Mouse (Mus musculus) neural tube, embryonic 11.5 days (tissue): Measurements from ENCODE around the gene Fbxl17. TPM values are rescaled to one million over a fixed set of nuclear protein-coding genes. Genes with fewer than 3 reads are reported as not detected.
A peak's percentile ranks its signal among the peaks of the same experiment; 100 is the strongest.

Experiments used
- ATAC-seq: fragments of 200-750 bp; cut with Nextera tagmentation; 2 replicates; pipeline ENCODE4 v1.8.0; 2017; ENCODE audit warnings: moderate number of reproducible peaks, mild to moderate bottlenecking, moderate TSS enrichment, moderate library complexity; ENCODE audit not compliant: insufficient read depth, low FRiP score, low TSS enrichment
- DNase-seq: peaks from one replicate; pipeline ENCODE4 v3.0.0-alpha.2; 2015; ENCODE audit warnings: low spot score
- H3K27ac ChIP-seq: fragments of 300-500 bp; sonication (generic); 2 replicates; pipeline ENCODE4 v1.5.1; 2014; ENCODE audit warnings: low read depth, mild to moderate bottlenecking, low read length
- H3K27me3 ChIP-seq: fragments of 300-500 bp; sonication (generic); 2 replicates; pipeline ENCODE4 v1.6.1; 2014; ENCODE audit warnings: mild to moderate bottlenecking, low read length, mixed read lengths; ENCODE audit not compliant: control insufficient read depth, insufficient read depth
- H3K36me3 ChIP-seq: fragments of 300-500 bp; sonication (generic); 2 replicates; pipeline ENCODE4 v1.6.1; 2014; ENCODE audit warnings: mild to moderate bottlenecking, low read length, moderate library complexity, mixed read lengths; ENCODE audit not compliant: control insufficient read depth, insufficient read depth
- H3K4me1 ChIP-seq: fragments of 300-500 bp; sonication (generic); 2 replicates; pipeline ENCODE4 v1.6.1; 2014; ENCODE audit warnings: low read length, mixed read lengths; ENCODE audit not compliant: control insufficient read depth, insufficient read depth
- H3K4me2 ChIP-seq: fragments of 300-500 bp; sonication (generic); 2 replicates; pipeline ENCODE4 v1.6.1; 2014; ENCODE audit warnings: low read depth, mild to moderate bottlenecking, moderate library complexity
- H3K4me3 ChIP-seq: fragments of 300-500 bp; sonication (generic); 2 replicates; pipeline ENCODE4 v1.5.1; 2014; ENCODE audit warnings: low read depth, low read length
- H3K9ac ChIP-seq: fragments of 300-500 bp; sonication (generic); 2 replicates; pipeline ENCODE4 v1.6.1; 2014; ENCODE audit warnings: mild to moderate bottlenecking, low read length
- H3K9me3 ChIP-seq: fragments of 300-500 bp; sonication (generic); 2 replicates; pipeline ENCODE4 v1.6.1; 2016; ENCODE audit warnings: low read length; ENCODE audit not compliant: control insufficient read depth
- WGBS: fragments of 180-500 bp; shearing (Covaris S2); extraction: QIAGEN DNeasy Blood & Tissue Kit; methylation state at CpG from one replicate; pipeline ENCODE4 v1.1.7; 2014; 5-methylcytosine and 5-hydroxymethylcytosine counted together
- polyA plus RNA-seq: library from polyadenylated mRNA; unstranded; fragments of >200 nt; fragmentation: Nextera tagmentation; extraction: Ambion mirVana; gene quantifications from 2 replicates; pipeline ENCODE4 v1.2.1, GENCODE M21; 2014

Fbxl17 gene
- polyA plus RNA-seq, 1 experiment from 2014 or later = 7.8 TPM

DNA sequence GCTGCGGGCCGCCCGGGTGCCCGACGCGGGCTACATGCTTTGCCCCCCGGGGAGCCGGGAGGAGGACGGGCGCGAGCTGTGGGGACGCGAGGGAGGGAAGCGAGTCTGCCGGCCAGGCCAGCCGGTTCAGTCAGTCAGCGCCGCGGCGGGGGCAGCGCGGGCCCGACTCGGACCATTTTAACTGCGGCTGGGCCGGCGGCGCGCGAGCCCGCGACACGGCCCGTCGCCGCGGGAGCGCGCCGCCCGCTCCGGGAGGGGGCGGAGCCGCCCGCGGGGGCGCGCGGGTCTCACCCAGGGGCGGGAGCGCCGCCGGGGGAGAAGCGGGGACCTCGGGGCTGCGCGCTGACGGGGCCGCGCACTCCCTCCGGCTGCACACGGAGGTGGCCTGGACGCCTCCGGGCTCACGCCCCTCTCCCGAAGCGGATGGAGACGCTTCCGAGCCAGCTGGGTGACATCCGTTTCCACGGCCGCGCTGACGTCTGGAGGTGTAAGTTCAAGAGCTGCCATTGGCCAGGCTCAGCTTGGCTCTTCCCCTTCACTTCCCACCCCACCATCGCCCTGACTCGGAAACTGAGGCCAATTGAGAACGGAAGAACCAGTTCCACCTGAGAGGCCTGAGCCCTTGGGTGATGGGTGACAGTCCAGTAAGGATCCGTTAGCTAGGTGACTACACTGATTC, 478 bp upstream of the Fbxl17 start:
- peak; percentile 80 for ATAC-seq
- H3K4me1 ChIP-seq = peaks cover 7% of the 10 kb centered on the region
- H3K9me3 ChIP-seq = no peaks in the 10 kb centered on the region
- peak overlapping the region; percentile 98 for H3K9ac ChIP-seq
- H3K27me3 ChIP-seq = no peaks in the 10 kb centered on the region
- peak overlapping the region; percentile 96 for H3K27ac ChIP-seq
- 2% methylated on average over 44 of the region's 78 CpGs for WGBS
- peak overlapping the region; percentile 86 for H3K4me3 ChIP-seq
- no peaks in the 10 kb centered on the region for H3K36me3 ChIP-seq
- H3K4me2 ChIP-seq = peak overlapping the region; percentile 72
- DNase-seq = peak; percentile 86

DNA sequence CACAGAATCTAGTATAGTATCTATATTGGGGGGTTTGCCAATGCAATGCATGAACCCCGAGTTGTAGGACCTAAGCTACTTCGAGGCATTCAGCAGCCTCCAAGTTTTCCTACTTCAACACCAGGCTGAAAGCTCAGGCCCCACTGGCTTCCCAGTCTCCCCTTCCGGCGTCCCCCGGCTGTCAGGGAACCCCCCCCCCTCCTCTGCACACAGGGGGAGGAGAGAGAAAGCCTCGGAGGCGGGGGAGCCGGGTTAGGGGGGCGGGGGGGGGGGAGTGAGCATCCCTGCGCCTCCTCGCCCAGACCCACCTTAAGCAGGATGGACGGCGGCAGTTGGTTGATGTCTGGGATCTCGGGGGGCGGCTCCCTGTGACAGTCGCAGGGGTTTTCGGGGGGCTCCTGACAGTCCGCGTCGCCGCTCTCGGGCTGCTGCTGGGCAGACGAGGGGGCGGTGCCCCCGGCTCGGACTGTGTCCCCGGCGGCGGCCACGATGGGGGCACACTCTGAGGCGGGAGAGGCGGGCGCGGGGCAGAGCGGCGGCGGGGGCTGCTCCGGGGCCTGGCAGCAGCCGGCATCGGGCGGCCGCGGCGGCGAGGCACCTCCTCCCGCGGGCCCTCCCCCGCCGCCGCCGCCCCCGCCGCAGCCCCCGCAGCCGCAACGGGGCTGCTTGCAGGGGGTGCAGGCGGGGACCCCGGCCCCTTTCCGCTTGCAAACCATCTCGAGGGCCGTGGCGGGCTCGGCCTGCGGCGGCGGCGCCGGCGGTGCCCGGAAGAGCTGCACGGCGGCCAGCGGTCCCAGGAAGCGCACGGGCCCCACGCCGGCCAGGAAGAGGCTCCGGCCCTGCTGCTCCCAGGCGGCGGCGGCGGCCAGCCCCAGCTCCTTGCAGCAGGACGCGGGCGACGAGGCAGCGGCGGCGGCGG, 841 bp downstream of the Fbxl17 start:
- H3K9ac ChIP-seq = peak overlapping the region; percentile 98
- H3K4me2 ChIP-seq = peak overlapping the region; percentile 72
- H3K9me3 ChIP-seq = no peaks in the 10 kb centered on the region
- peak overlapping the region; percentile 96 for H3K27ac ChIP-seq
- no peaks in the 10 kb centered on the region for H3K36me3 ChIP-seq
- H3K4me3 ChIP-seq = peak overlapping the region; percentile 86
- 1% methylated on average over 31 of the region's 90 CpGs for WGBS
- peak; percentile 56 for ATAC-seq
- peaks cover 7% of the 10 kb centered on the region for H3K4me1 ChIP-seq
- DNase-seq = peak; percentile 64
- no peaks in the 10 kb centered on the region for H3K27me3 ChIP-seq

DNA sequence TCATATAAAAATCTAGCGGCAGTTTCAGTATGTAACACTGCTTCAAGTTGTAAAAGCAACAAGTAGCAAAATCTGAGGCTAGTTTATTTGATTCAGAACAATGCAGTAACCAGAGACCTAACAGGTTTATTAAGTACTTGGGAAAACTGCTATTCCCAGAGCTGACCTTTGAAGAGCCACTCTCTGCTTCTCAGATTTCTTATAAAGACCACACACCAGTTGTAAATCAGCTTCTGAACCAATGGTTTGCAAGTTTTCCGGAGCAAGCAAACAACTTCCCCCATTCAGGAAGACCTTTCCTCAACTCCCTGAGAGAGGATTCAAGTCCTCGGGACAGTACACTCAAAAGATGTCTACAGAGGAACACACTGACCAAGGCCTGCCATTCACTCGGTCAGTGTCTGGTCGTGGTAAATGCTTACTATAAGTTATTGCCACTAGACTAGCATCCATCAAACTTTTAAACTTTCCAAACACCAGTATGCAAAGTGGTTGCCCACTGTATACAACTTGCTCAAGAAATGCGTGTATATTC, 1.6 kb downstream of the Fbxl17 start:
- DNase-seq (peak; percentile 11), ATAC-seq (no peak)
- Histone ChIP-seq H3K4me2 (peak overlapping the region; percentile 72), H3K4me1 (peaks cover 7% of the 10 kb centered on the region), H3K9me3 (no peaks in the 10 kb centered on the region), H3K9ac (no peak overlapping the region), H3K4me3 (peak overlapping the region; percentile 86), H3K27ac (no peak overlapping the region), H3K36me3 (no peaks in the 10 kb centered on the region), H3K27me3 (no peaks in the 10 kb centered on the region)
- WGBS = 18% methylated on average over 6 of the region's 6 CpGs

DNA sequence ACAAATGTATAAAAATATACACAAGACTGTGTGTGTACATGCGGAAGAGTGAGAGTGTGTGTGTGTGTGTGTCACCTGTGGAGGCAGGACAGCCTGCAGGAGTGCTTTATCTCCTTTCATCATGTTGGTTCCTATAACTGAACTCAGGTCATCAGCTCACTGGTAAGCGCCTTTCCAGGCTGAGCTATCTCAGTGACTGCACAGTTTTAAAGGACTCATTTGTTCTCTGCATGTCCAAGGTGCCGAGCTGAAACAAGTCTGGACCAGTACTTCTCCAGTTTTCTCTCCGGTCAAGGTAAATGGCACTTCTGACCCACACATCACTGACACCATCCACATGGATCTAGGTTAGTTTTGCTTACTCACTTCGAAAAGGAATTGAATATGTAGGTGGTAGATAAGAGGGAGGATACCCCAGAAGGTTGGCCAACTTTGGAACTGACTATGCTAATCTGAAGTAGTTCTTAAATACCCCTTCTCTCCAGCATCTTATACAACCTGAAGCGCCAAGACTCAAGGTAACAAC, 2.5 kb downstream of the Fbxl17 start:
- H3K4me2 ChIP-seq = peak overlapping the region; percentile 72
- H3K27ac ChIP-seq = no peak overlapping the region
- WGBS = 90% methylated on average over 6 of the region's 6 CpGs
- H3K36me3 ChIP-seq = no peaks in the 10 kb centered on the region
- no peak overlapping the region for H3K4me3 ChIP-seq
- H3K4me1 ChIP-seq = peaks cover 7% of the 10 kb centered on the region
- DNase-seq (no peak), ATAC-seq (no peak)
- H3K27me3 ChIP-seq = no peaks in the 10 kb centered on the region
- no peaks in the 10 kb centered on the region for H3K9me3 ChIP-seq
- no peak overlapping the region for H3K9ac ChIP-seq

DNA sequence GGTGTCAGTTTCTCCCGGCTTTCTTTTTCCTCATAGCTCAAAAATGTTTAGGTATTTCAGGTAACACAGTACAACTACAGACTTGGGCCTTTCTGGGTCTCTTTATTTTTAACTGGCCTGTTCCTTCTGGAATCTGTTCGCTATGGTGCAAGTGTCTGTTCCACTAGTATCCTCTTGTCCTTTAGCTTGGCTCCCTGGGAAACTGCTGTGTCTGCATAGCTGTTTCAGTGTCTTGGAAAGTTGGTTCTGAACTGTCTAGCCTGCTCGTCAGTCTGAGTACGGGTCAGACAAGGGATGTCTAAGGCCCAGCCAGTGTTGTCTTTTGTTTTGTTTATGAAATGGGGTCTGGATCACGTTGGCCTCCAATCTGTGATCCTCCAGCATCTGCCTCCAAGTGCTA, 3.7 kb downstream of the Fbxl17 start:
- no peak overlapping the region for H3K27ac ChIP-seq
- H3K36me3 ChIP-seq = no peaks in the 10 kb centered on the region
- peaks cover 7% of the 10 kb centered on the region for H3K4me1 ChIP-seq
- WGBS = 73% methylated on average over 5 of the region's 5 CpGs
- H3K9ac ChIP-seq = no peak overlapping the region
- DNase-seq = no peak
- H3K4me3 ChIP-seq = no peak overlapping the region
- no peaks in the 10 kb centered on the region for H3K9me3 ChIP-seq
- no peaks in the 10 kb centered on the region for H3K27me3 ChIP-seq
- ATAC-seq = no peak
- H3K4me2 ChIP-seq = no peak overlapping the region

DNA sequence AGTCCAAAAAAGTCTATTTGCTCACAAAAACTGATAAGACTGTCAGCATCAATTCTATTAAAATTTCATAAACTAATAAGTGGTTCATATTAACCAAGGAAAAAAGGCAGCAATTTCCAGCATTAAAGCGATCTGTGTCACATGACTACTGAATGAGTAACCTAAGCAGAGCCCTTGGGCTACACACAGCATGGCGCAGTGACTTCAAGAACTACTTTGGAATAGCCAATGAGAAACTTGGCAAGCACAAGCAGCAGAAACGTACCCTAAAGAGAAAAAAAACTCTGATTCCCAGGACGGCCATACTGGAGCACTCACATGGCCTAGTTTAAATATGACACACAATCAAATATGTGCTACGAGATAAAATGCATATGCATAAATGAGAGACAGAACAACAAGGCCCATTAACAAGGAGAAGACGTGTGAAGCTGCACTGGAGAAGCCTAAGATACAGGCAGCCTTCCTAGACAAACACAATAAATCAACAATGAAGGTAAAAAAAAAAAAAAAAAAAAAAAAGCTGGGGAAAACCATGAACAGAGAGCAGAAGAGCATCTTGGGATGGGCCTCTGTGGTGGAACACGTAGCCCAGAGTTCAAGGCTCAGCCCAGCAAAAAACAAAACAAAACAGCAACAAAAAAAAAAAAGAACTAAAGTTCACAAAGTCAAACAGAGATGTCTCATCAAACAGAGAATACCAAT, 5.8 kb downstream of the Fbxl17 start:
- Histone ChIP-seq H3K9me3 (no peaks in the 10 kb centered on the region), H3K4me1 (peaks cover 7% of the 10 kb centered on the region), H3K4me3 (no peak overlapping the region), H3K9ac (no peak overlapping the region), H3K27ac (no peak overlapping the region), H3K27me3 (no peaks in the 10 kb centered on the region), H3K4me2 (no peak overlapping the region), H3K36me3 (no peaks in the 10 kb centered on the region; the same call in 1 of the 2 replicates)
- ATAC-seq (no peak), DNase-seq (no peak)
- 75% methylated on average over 7 of the region's 7 CpGs for WGBS

DNA sequence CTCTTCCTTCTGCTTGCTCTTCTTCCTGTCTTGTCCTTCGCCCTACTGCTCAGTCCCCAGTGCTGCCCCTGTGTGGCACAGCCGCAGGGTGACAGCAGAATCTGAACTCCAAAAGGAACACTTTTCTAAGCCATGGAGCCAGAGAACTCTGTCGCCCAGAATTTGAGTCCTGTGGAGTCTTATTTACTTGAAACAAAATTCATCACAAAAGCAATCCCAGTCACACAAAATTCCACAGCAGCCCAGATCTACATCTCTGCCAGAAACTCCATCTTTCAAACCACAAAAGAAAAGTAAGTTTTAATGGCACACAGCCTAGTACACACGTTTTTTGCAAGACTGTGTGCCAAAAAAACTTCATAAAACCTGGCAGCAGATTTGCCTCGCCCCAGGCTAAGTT, 6.5 kb downstream of the Fbxl17 start:
- H3K9me3 ChIP-seq = no peaks in the 10 kb centered on the region
- 55% methylated on average over 5 of the region's 5 CpGs for WGBS
- no peak overlapping the region for H3K4me3 ChIP-seq
- H3K27me3 ChIP-seq = no peaks in the 10 kb centered on the region
- H3K36me3 ChIP-seq = no peaks in the 10 kb centered on the region; the same call in 1 of the 2 replicates
- ATAC-seq = no peak
- H3K4me1 ChIP-seq = peaks cover 6% of the 10 kb centered on the region
- no peak overlapping the region for H3K4me2 ChIP-seq
- H3K27ac ChIP-seq = no peak overlapping the region
- DNase-seq = peak; percentile 20
- H3K9ac ChIP-seq = no peak overlapping the region

DNA sequence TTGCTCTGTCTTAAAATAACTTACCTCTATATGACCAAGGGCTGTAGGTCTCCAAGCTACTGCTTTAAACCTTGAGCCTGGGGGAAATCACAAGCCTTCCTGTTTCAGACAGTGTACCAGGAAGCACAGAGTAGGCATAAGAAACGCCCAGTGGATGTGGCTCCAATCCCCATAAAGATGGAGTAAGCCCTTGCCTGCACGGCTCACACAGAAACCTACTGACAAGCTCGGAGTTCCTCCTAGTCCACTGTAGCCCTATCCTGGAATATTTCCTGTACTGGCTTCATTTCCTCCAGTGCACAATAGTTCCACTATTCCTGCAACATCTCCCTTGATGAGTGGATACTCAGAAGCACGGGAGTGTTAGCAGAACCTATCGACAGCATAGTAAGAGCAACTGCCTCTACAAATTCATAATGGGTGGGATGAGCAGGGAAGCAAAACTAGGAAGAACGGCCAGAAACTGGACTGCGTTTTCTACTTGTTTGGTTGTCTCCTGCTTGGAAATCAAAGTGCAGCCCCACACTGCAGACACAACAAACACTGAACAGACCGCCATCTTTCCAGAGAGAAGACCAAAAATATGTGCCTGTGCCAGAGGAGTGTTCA, 7.0 kb downstream of the Fbxl17 start:
- Histone ChIP-seq H3K27me3 (no peaks in the 10 kb centered on the region), H3K9ac (no peak overlapping the region), H3K27ac (no peak overlapping the region), H3K9me3 (no peaks in the 10 kb centered on the region), H3K4me1 (peaks cover under 1% of the 10 kb centered on the region), H3K36me3 (no peaks in the 10 kb centered on the region; the same call in 1 of the 2 replicates), H3K4me2 (no peak overlapping the region), H3K4me3 (no peak overlapping the region)
- ATAC-seq (no peak), DNase-seq (no peak)
- 84% methylated on average over 8 of the region's 8 CpGs for WGBS
